Mouse (Mus musculus) G1E-ER4 (cell line): ENCODE data around the gene Card10. TPM values are rescaled to one million over a fixed set of nuclear protein-coding genes. Genes with fewer than 3 reads are reported as not detected.

Experiments
- GATA1 ChIP-seq: IDR thresholded peaks from one replicate; pipeline ENCODE4 v1.8.0; 2012; ENCODE audit warnings: low read length, inconsistent platforms
- polyA plus RNA-seq: library from polyadenylated mRNA; stranded (reverse); fragments of >175 nt; gene quantifications from 2 replicates; pipeline ENCODE4 v1.2.3, GENCODE M21; 2012

The Card10 gene
- polyA plus RNA-seq: not detected in 2 replicates

DNA sequence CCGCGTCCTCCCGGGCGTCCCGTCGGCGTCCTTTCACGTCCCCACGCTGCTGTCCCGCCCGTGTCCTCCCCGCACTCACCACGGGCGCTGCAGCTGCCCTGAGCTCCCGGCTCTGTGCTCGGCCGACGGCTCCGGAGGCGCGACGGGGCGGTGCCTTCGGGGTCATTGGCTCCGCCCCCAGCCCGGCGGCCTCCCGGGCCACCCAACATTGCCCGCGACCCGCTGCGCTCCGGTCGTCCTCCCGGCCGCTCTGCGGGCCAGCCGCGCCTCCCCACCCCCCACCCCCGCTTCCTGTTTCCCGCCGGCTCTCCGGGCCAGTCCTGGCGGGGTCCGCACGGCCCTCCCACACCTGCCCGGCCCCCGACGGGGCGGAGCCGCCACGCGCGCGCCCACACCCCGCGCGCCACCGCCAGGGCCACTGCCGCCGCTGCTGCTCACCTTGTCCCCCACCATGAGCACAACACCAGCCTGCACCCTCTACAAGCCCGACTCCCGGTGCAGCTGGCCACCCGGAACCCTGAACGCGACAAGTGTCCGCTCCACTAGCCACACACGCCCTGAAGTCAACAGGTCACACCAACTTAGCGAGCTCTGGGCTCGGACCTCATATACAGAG lies at the start of gene Card10:
Gene Card10, minus strand, starts transcription at position 267 of the 616 bp plus-strand sequence.
- TF ChIP-seq GATA1: no peak

DNA sequence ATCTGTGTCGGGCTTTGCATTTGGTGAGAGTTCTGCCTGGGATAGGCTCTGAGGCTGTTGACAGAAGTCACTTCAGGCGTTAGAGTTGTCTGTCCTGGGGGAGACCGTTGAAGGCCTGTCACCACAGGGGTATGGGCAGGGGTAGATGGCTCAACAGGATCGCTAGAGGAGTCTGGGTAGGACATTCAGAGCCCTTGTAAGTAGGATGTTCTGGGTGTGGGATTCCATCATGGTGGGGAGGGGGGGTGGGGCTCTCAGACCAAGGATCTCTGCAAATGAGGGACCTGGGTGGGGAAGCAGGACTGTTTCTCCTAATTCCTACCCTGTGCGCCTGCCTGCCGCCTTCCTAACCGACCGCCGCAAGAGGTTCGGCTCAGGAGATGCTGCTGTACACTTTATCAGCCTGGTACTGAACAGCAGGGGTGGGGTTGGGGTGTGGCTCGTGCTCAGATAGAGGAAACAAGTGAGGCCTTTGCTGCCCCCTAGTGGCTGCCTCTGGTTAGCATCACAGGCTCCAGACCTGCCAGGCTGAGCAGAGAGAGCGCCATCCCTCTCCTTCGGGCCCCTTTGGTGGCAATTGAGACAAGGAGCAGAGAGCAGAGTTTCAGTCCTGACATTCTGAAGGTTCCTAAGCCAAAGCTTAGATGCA lies 48.8 kb upstream of the Card10 start:
- no peak for TF ChIP-seq GATA1

DNA sequence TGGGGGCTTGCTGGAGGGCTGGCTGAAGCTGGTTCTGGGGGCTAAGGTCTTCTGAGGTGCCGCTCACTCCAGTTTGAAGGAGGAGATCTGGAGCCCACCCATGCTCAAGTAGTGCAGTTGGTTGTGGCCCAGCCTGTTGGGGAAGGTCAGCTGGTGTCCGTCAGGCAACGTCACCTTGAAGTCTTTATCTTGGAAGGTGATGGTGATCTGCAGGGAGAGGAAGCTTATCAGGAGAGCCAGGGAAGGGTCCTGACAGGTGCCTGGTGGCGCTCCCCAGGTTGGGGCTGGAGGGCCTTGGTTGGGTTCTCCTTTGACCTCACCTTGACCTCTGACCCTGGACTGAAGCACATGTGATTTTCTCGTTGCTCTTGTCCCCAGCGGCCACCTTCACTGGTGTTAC lies 48.1 kb upstream of the Card10 start:
- TF ChIP-seq GATA1: no peak

DNA sequence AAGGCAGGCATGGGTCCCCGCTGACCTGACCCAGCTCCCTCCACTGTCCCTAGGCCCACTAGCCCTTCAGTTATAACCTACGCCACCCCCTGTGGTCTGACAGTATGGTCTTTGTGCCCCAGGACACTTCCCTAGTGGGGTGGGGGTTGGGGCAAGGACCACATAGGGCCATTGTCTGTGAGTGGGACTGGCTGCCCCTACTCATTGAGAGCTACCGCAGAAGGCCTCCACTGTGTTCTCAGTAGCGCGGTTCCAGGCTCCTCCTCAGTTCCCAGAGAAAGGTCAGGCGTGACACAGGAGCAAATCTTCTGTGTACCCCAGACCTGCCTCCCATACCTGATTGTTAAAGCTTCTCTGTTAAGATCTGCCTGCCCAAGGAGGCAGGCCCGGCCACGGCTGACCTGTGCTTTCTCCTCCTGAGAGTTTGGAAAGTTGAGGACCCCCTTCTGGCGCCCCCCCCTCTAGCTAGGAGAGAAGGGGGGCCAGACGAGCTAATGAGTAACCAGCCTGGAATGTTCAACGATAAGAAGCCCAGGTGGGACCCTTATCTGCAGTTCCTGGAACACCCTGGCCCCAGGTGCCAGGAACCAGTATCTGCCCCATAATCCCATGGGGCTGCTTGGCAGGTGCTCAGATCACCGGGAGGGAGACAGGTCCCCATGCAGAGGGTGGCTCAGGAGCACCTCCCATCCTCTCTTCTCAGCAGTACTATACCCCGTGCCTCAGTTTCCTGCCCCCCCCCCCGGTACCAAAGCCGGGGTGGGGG lies 47.4 kb upstream of the Card10 start:
- no peak for TF ChIP-seq GATA1

DNA sequence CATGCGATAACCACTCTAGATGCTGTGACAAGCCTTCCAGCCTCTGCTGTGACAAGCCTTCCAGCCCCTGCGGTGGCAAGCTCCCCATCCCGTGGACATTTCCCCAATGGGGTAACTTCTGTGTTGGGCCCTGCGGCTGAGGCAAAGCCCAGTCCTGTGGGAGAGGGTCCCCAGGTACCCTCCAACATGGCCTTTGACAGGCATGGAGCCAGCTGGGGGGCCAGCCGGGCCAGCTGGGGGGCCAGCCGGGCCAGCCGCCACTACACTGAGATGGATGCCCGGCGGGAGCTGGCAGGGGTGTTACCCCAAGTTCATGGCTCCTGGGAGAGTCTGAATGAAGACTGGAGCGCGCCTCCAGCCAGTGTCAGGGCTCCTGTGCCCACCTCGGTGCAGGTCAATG lies 46.6 kb upstream of the Card10 start:
- TF ChIP-seq GATA1: no peak

DNA sequence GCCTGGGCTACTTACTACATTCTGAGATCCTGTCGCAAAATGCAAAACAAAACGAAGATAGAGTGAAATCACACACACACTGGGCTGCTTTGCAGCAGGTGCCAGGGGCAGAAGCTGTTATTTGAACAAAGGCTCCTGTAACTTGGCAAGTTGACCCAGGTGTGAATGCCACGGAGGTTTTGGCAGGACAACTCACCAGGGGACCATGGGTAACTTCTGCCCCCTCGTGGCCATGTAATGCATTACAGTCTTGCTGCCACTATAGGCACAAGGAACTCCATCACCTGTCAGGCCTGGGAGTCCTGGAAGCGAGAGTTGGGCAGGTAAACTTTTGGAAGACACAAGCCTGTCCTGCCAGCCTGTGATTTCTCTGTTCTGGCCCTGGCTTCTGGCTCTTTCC lies 45.6 kb upstream of the Card10 start:
- no peak for TF ChIP-seq GATA1

DNA sequence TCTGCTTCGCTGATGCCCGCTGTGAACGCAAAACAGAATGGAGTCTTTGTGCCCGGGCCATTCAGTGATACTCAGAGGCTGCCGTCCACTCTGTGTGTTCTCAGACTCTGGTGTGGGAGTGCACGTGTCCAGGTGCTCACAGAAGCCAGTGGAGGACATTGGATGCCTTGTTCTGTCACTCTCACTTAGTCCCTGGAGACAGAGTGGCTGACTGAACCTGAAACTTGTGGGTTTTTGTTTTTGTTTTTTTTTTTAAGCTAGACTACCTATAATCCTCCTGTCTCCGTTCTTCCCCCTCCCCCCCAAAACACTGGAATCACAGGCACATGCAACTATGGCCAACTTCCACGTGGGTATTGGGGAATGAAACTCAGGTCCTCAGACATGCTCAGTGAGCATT lies 43.5 kb upstream of the Card10 start:
- TF ChIP-seq GATA1: no peak

DNA sequence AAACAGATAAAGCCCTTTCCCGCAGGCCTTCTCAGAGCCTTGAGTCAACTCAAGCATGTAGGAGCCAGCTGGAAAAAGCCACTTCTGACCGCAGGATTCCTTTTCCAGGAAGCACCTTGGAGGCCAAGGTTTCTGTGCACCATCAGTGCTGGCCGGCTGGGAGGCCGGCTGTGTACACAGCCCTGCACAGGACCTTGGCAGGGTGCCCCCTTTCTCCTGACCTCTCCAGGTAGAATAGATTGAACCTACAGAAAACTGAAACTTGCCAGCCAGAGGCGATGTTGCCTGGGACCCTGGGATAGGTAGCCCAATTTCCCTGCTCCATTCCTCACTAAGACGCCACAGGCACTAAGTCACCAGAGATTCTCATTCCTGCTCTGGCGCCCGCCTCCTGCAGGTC lies 43.0 kb upstream of the Card10 start:
- TF ChIP-seq GATA1: no peak

DNA sequence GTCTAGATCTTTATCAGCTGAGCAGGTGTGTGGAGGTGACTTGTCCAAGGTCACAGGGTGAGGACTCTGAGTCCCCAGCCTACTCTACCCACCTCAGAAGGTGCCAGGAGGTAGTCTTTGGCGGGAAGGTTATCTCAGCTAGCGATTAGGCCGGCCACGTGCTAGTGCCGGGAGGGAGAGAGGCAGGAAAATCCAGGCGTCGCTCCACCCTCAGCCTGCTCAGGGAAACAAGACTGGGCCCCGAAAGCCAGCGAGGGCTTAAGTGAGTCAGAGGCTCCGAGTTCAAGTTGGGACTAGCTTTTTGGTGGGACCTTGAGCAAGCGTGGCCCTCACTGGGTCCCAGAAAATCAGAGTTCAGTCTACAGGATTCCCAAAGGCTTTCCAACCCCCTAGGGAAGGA lies 42.5 kb upstream of the Card10 start:
- TF ChIP-seq GATA1: no peak

DNA sequence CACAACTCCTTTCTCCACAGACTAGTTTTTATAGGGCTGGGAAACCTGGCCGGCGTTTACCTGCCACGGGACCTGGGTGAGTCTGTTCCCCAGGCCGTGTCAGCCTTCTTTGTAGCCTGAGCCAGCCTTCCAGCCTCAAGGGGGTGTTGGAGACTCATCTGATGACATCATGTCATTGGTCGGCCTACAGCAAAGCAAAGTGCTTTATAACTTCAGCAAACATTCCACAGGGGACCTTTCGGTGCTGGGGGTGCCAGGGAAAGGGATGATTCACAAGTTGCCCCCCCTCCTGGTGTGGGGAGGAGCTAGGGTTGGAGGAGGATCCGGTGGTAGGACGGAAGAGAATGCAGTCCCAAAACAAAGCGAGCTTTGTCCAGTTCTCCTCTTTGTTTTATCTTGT lies 41.9 kb upstream of the Card10 start:
- no peak for TF ChIP-seq GATA1

DNA sequence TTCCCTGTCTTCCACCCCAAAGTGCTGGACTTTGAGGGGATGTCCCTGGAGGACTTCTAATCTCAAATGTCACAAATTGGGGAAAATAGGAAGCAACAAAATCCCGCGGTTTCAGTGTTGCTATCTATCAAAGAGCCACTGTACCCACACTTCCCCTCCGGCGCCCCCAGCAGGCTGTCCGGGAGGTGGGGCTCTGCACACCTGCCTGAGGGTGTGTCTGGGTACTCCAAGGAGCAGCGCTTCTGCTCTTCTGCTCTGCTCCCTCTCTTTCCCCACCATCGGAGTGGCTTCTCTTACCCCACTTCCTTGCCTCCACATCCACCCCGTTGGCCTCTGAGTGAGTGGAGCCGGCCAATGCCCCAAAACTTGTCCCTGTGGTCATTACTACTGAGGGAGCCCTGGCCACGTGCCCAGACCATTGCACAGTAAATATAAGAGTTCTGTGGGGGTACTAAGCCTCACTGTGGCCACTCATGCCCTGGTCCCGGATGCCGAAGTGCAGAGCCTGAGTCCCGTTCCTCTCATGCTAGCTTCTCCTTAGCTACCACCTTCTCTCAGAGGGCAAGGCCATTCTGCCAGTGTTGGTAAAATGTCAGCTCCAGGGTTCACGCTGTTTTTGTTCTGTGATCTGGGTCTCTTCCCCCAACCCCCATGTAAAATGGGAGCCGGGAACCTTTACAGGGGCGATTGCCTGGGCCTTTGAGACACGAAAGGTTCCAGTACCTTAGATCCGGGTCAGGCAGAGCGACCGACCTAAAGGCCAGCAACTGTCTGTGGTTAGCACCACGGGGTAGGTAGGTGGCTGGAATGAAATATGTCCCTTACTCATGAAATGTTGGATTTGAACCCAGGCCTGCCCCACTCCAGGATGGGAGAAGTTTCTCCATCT lies 41.0 kb upstream of the Card10 start:
- no peak for TF ChIP-seq GATA1

DNA sequence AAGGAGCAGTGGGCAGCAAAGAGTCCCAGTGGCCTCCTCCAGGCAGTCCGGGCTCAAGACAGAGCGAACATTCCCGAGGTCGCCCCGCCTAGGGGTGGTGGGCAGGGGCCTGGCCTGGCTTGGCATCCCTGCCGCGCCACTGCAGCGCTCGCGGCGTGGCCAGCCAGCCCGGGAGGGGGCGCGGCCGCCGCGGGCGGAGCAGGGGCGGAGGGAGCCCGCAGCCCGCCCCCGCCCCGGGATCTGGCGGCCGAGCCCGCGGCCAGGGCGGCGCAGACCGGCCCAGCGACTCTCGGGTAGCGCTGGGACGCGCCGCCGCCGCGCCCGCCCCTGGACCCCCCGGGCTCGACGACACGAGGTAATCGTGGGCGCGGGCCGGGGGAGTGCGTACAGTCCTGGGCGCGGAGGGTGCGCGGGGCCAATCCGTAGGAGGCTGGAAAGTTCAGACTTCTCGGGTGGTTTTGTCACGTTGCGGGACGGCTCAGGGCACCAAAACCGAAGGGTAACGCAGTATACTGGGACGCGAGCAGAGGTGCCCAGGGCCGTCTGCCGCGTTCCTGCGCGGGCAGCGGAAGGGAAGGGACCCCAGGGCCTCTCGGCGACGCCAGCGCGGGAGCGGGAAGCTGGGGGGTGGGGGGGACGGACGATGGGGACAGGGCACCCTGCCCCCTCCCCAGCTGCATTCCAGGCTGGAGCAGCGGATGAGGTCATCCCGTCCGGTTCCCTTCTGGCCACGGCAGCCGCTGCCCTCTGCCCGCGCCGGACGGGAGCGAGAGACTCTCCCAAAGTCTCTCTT lies 39.7 kb upstream of the Card10 start, which contains the start of gene Cdc42ep1:
Gene Cdc42ep1, plus strand, starts transcription at position 254 of the 793 bp plus-strand sequence.
- no peak for TF ChIP-seq GATA1

DNA sequence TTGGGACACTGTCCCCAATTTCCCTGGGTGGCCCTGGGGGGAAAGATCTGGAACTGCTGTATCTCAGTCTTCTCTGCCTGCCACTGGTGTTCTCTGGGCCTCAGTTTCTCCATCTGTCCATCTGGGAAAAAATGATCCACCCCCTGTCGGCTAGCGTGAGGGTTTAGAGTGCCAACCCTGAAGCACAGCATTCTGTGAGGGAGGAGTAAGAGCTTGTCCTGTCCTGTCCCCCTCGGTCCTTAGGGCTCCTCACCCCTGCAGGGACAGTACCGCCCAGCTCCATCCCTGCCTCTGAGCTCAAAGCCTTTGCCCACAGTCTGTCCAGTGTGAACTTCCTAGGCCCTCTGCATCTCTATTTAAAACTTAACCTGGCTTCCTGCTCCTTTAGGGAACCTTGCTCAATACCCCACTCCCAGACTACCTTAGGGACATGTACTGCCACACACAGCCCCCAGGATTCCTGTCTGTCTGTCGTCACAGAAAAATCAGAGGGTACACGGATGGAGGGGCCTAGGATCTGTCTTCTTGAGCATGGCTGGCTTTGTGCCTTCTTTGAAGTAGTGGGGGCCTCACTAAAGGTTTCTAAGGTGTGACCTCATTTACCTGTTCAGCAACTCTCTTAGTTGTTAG lies 38.4 kb upstream of the Card10 start:
- no peak for TF ChIP-seq GATA1

DNA sequence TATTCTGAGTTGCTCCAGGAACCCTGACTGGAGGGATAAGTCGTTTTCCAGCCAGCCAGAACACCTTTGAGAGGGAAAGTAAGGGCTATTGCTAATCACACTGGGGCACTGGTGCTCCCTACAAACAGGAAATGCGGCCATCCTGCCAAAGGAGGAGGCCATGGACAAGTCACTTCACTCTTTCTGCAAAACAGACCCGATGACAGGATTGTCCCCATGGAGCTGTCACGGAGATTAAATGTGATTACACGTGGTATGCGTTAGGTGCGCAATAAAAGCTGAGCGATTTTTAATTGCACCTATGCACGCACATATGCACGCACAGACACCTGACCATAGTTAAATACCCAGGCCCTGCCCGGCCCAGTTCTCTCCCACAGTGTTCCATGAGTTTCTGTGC lies 37.9 kb upstream of the Card10 start:
- TF ChIP-seq GATA1: no peak

DNA sequence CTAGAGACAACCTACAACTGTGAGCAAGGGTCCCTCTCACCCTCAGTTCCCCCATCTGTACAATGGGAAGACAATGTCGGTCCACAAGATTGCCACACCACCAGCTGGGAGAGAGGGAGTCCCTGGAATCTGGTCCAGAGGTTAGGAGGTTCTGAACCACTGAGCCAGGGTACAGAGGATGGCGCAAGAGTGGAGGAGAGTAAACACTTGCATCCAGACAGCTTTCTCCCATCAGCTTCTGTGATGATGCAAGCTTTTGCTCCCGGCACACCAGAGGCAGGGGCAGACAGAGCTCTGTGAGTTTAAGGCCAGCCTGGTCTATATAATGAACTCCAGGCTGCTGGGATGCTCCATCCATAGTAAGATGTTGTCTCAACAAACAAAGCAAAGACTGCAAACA lies 37.4 kb upstream of the Card10 start:
- no peak for TF ChIP-seq GATA1
